Mouse (Mus musculus) thymus, postnatal 25 days (tissue): Measurements from ENCODE around the gene Sptan1.

Experiments
- DNase-seq: peaks from one replicate; pipeline ENCODE4 v3.0.0; 2022

The Sptan1 gene

GRCm38 (mm10) chr2:29965250-29965843 lies at the start of gene Sptan1:
Gene Sptan1, plus strand, starts transcription at chr2:29965560.
- peak; percentile 97 for DNase-seq

DNA sequence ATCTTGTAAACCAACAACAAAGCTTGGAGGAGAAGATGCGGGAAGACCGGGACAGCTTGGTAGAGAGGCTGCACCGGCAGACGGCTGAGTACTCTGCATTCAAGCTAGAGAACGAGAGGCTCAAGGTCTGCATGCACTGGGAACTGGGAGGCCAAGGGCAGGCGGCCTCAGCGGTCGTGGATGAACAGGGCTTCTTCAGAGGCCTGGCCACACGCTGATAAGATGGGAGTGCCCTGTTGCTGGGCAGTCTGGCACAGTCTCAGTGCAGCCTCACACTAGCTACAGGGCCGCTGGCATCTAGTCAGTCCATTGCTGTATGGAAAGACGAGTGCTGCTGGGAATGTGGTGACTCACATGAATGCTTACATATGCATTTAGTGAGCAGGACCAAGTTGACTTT lies 47.7 kb upstream of the Sptan1 start:
- DNase-seq, result no peak

GRCm38 (mm10) chr2:29922011-29922410 lies 43.3 kb upstream of the Sptan1 start:
- peak; percentile 16 for DNase-seq

GRCm38 (mm10) chr2:29926542-29926941 lies 38.8 kb upstream of the Sptan1 start:
- no peak for DNase-seq

DNA sequence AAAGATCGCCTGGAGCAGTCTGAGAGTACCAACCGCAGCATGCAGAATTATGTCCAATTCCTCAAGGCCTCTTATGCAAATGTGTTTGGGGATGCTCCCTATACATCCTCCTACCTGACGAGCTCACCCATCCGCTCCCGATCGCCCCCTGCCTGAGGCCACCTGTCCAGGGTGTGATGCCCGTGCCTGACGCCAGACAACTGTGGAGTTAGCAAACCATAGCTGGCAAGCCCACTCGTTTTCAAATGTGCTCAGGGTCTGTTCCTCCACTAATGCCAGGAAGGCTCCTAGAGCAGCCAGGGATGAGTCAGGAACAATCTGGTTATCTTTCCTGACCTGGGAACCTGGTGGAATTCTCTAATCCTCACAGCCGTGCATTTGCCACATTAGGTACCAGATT lies 34.9 kb upstream of the Sptan1 start:
- DNase-seq, result no peak

- no peak for DNase-seq
Observed at GRCm38 (mm10) chr2:29931194-29931593, 34.2 kb upstream of the Sptan1 start.

DNA sequence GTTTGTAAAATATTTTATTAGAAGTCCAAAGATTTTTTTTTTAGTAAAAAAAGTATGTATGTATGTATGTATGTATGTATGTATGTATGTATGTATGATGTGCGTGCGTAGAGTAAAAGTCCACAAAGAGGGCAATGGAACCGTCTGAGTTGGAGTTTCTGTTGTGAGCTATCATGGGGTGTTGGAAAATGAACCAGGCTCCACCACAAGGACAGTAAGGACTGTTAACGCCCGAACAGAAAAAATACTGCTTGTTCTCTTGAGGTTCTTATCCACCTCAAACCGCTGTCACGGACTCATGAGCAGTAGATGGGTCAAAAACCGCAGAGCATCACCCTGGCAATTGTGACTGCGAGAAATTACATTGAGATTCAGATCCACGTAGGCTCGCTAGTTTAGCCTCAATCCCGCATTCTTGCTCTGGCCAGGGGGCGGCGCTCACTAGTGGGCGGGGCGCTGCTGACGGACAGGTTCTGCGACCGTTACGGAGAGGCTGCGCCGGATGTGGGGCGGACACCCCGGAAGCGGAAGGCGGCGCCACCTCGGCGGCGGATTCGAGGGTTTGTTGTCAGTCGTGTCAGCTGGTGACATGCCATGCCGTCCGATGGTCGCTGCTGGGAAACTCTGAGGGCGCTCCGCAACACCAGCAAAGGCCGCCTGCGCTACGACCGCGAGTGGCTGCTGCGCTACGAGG lies 30.3 kb upstream of the Sptan1 start, which contains the start of gene Gle1:
Gle1 (plus strand) TSS at position 521 of the 694 bp plus-strand sequence.
- peak; percentile 98 for DNase-seq

DNA sequence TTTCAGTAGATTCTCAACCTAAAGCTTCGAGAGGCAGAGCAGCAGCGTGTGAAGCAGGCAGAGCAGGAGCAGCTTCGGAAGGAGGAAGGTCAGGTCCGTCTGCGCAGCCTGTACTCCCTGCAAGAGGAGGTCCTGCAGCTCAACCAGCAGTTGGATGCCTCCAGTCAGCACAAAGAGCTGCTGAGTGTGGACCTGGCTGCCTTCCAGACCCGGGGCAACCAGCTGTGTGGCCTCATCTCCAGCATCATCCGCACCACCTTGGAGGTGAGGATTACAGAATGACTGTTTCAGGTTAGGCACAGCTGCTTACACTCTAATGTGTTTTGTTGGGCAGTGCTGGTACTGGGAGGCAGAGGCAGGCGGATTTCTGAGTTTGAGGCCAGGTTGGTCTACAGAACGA lies 25.3 kb upstream of the Sptan1 start:
- no peak for DNase-seq

- DNase-seq, result no peak
Observed at GRCm38 (mm10) chr2:29940826-29941225, 24.5 kb upstream of the Sptan1 start.

DNA sequence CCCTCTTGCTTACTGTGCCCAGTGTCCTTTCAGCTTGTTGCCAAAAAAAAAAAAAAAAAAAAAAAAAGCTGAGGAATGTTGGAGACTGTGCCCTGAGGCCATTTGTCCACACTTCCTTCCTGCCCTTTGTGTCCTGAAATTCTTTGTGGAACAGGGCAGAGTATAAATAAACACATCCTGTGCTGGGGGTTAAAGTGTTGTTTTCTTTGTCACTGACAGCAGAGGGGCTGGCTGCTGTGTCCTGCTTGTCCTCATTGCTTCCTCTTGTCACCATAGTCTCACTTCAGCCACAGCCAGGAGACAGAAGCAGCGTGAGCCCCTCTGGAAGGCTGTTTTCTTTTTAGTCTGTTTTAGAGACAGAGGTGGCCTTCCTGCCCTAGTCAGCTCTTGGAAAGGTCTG lies 20.6 kb upstream of the Sptan1 start:
- no peak for DNase-seq

GRCm38 (mm10) chr2:29948896-29949295 lies 16.5 kb upstream of the Sptan1 start:
- DNase-seq, result no peak

GRCm38 (mm10) chr2:29961246-29961645 lies 4.1 kb upstream of the Sptan1 start:
- DNase-seq, result no peak

- DNase-seq, result no peak
Observed at GRCm38 (mm10) chr2:29964354-29965249, 758 bp upstream of the Sptan1 start.

DNA sequence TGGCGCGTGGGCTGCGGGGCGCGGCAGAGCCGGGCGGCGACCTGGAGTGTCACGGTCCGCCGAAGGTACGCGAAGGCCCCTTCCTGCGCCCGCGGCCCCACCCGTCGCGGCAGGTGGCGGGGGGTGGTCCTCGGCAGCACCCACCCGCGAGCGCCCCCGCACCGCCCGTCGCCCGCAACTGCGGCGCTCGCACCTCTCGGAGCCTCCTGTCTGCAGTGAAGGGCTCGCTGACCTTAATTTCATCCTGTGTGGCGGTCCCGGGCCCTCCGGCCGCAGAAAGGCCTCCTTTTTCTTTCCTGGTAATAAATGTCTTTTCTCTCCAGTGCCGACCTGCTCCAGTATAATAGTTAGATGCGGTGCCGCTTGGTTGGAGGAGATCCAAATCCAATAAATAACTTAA lies 546 bp downstream of the Sptan1 start:
- DNase-seq, result peak; percentile 70

DNA sequence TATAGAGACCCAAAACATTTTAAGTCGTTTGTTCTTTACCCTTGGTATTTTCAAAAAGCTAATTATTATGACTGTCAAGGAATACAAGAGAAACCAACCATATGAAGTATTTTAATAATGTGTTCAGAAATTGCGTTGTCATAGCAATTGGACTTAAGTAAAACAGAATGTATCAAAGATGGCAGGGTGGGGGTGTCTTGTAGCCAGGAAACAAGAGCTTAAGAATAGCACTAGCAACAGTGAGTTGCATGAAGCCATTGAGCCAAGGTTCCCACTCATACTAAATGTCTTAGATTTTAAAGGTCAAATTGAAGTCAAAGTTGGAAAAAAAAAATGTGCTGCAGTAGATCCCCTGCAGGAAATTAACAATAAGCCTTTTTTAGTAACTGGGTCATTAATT lies 1.5 kb downstream of the Sptan1 start:
- no peak for DNase-seq

GRCm38 (mm10) chr2:29967768-29968167 lies 2.4 kb downstream of the Sptan1 start:
- no peak for DNase-seq

DNA sequence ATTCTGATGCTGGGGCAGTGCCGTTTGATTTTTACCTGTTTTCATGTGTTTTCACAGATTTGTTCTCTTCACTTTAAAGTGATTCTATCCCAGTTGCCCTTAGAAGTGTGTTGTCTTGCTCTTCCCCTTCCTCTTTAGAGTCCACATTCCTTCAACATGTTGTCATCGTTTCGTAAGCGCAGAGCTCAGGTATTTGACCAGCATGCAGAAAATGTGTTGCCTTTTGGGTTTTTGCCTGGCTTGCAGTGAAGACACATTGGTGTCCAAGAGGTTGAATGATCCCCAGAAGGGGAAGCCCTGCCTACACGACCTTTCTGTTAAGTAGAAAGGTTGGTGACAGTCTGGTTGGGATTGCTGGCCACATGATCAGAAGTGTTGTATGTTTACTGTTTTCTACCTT lies 3.3 kb downstream of the Sptan1 start:
- DNase-seq, result no peak

GRCm38 (mm10) chr2:29971838-29972635 lies 6.7 kb downstream of the Sptan1 start:
- DNase-seq, result no peak

DNA sequence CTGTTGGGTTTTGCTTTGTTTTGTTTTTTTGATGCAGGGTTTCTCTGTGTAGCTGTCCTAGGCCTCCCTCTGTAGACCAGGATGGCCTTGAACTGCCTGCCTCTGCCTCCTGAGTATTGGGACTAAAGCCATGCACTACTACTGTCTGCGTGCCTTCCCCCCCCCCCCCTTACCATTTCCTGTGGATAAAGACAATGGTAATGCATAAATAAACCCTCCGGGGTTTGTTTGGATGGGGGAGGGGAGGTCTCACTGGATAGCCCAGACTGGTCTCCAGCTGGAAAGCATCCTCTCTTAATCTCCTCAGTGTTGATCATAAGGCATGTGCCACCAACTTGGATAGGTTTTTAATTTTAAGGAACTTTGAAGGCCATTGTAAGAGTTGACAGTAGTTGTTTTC lies 8.2 kb downstream of the Sptan1 start:
- no peak for DNase-seq

GRCm38 (mm10) chr2:29977307-29977706 lies 11.9 kb downstream of the Sptan1 start:
- peak; percentile 27 for DNase-seq

DNA sequence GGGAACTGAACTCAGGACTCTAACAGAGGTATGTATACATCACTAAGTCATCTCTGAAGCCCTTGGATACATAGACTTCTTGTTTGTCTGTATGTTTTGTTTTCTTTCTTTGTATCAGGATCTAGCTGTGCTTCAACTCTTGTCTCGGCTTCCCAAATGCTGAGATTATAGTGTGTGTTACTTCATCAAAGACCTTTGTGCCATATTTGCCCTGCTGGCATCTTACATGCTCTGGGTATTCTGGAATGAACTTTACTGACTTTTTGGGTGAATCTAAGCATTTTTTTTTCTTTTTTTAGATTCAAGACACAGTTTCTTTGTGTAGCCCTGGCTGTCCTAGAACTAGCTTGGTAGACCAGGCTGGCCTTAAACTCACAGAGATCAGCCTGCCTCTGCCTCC lies 15.3 kb downstream of the Sptan1 start:
- DNase-seq, result no peak

GRCm38 (mm10) chr2:29991962-29992361 lies 26.6 kb downstream of the Sptan1 start:
- no peak for DNase-seq

GRCm38 (mm10) chr2:30009101-30009500 lies 43.7 kb downstream of the Sptan1 start:
- DNase-seq, result no peak
